In the genomic region with DNA sequence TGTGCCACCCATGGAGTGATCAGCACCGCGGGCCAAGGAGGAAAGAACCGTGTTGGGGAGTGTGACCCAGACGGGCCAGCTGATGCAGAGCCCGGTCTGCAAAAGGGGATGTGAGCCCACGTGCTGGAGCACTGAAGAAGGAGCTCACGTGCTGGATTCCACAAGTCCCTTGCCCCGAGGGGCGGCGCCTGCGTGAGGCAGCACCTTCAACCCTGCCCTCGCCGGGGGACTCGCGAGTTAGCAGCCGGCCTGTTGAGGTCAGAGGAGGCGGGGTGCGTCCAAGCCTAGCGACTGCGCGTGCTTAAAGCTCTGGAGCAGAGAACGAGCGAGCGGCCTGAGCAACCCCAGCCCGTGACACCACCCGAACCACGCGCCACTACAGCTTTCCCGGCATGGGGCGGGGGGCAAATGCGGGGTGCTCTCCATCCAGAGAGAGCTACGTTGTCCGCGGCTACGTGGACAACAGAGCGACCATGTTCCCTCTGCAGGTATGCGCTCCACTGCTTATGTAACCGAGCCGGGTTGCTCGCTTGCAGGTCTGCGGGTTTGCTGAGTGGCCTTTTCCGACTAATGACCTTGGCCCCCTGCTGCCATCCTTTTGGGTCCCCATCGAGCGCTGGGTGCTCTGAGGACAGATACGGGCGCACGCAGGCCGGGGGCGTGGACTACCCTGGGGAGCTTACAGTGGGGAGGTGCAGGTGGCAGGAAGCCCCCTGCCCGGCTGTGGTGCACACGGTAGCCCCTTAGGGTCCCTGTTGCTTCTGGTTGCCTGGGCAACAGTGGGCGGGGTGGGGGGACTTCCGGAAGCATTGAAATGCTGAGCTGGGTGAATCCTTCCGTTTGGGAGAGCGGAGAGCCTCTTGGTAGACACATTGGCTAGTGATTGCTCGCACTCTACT, we compare ENCODE assay signal across 8 mouse cellular contexts. TPM values are rescaled to one million over a fixed set of nuclear protein-coding genes. Genes with fewer than 3 reads are reported as not detected.
DNase-seq lines count a peak whose midpoint lies in the region; ATAC-seq and TF ChIP-seq lines count a peak whose summit lies in the region.

No protein-coding gene starts in this region.

- H3K36me3 ChIP-seq in embryonic facial prominence, embryonic 13.5 days: no peaks in the 10 kb centered on the region
- H3K36me3 ChIP-seq in heart, embryonic 12.5 days: no peaks in the 10 kb centered on the region
- H3K36me3 ChIP-seq in kidney, embryonic 15.5 days: no peaks in the 10 kb centered on the region
- no peaks in the 10 kb centered on the region for H3K36me3 ChIP-seq in lung, embryonic 14.5 days (ENCODE audit: insufficient read depth)
- no peaks in the 10 kb centered on the region for H3K36me3 ChIP-seq in neural tube, embryonic 15.5 days

- TF ChIP-seq CTCF in lung, embryonic 14.5 days (IDR thresholded peaks at IDR 0.05; ENCODE audit: low read depth): no peak

- H3K9me3 ChIP-seq in embryonic facial prominence, embryonic 13.5 days: no peaks in the 10 kb centered on the region
- no peaks in the 10 kb centered on the region for H3K9me3 ChIP-seq in heart, embryonic 12.5 days (replicated peaks)
- no peaks in the 10 kb centered on the region for H3K9me3 ChIP-seq in kidney, embryonic 15.5 days (replicated peaks)
- H3K9me3 ChIP-seq in lung, embryonic 14.5 days (ENCODE audit: low read depth, low read length): no peaks in the 10 kb centered on the region
- no peaks in the 10 kb centered on the region for H3K9me3 ChIP-seq in neural tube, embryonic 15.5 days (replicated peaks)

- H3K4me2 ChIP-seq in embryonic facial prominence, embryonic 13.5 days: peak overlapping the region; percentile 98
- peak overlapping the region; percentile 83 for H3K4me2 ChIP-seq in heart, embryonic 12.5 days
- H3K4me2 ChIP-seq in kidney, embryonic 15.5 days: peak overlapping the region; percentile 93
- peak overlapping the region; percentile 97 for H3K4me2 ChIP-seq in lung, embryonic 14.5 days
- H3K4me2 ChIP-seq in neural tube, embryonic 15.5 days: peak overlapping the region; percentile 98

- peaks cover 47% of the 10 kb centered on the region for H3K4me1 ChIP-seq in embryonic facial prominence, embryonic 13.5 days
- peaks cover 46% of the 10 kb centered on the region for H3K4me1 ChIP-seq in heart, embryonic 12.5 days (replicated peaks)
- H3K4me1 ChIP-seq in kidney, embryonic 15.5 days: peaks cover 45% of the 10 kb centered on the region
- peaks cover 13% of the 10 kb centered on the region for H3K4me1 ChIP-seq in lung, embryonic 14.5 days (ENCODE audit: insufficient read depth)
- peaks cover 42% of the 10 kb centered on the region for H3K4me1 ChIP-seq in neural tube, embryonic 15.5 days

- H3K27ac ChIP-seq in embryonic facial prominence, embryonic 13.5 days: no peak overlapping the region
- H3K27ac ChIP-seq in heart, embryonic 12.5 days (ENCODE audit: poor library complexity, severe bottlenecking): no peak overlapping the region
- 0 out of 2 replicates have a peak overlapping the region, but pooled peaks have one; percentile 14 for H3K27ac ChIP-seq in kidney, embryonic 15.5 days
- H3K27ac ChIP-seq in lung, embryonic 14.5 days (ENCODE audit: low read depth): no peak overlapping the region
- peak overlapping the region; percentile 77 for H3K27ac ChIP-seq in neural tube, embryonic 15.5 days (replicated peaks)

- H3K4me3 ChIP-seq in embryonic facial prominence, embryonic 13.5 days: peak overlapping the region; percentile 53
- H3K4me3 ChIP-seq in heart, embryonic 12.5 days: peak overlapping the region; percentile 56
- peak overlapping the region; percentile 51 for H3K4me3 ChIP-seq in kidney, embryonic 15.5 days (replicated peaks)
- H3K4me3 ChIP-seq in lung, embryonic 14.5 days (ENCODE audit: low read depth, low read length): peak overlapping the region; percentile 36
- peak overlapping the region; percentile 60 for H3K4me3 ChIP-seq in neural tube, embryonic 15.5 days (replicated peaks)

- 0 out of 2 replicates have a peak, but pooled peaks have one; percentile 34 for ATAC-seq in embryonic facial prominence, embryonic 13.5 days (ENCODE audit: insufficient number of reproducible peaks, insufficient read depth, low FRiP score, low TSS enrichment, low read depth)
- ATAC-seq in heart, embryonic 12.5 days (ENCODE audit: insufficient number of reproducible peaks, low FRiP score): peak; percentile 84
- peak; percentile 60 for ATAC-seq in kidney, embryonic 15.5 days (replicated peaks; ENCODE audit: low FRiP score)
- peak; percentile 56 for ATAC-seq in lung, embryonic 14.5 days (ENCODE audit: insufficient read depth)
- peak; percentile 68 for ATAC-seq in neural tube, embryonic 15.5 days (ENCODE audit: low FRiP score)

- peaks cover 17% of the 10 kb centered on the region for H3K27me3 ChIP-seq in embryonic facial prominence, embryonic 13.5 days
- H3K27me3 ChIP-seq in heart, embryonic 12.5 days (replicated peaks): peaks cover 21% of the 10 kb centered on the region
- H3K27me3 ChIP-seq in kidney, embryonic 15.5 days: peaks cover 13% of the 10 kb centered on the region
- H3K27me3 ChIP-seq in lung, embryonic 14.5 days (ENCODE audit: insufficient read depth, low read length): peaks cover 12% of the 10 kb centered on the region; the same call in 1 of the 2 replicates
- peaks cover 5% of the 10 kb centered on the region for H3K27me3 ChIP-seq in neural tube, embryonic 15.5 days (replicated peaks)

- DNase-seq in CD4-positive helper T cell, adult 2 months (ENCODE audit: low read depth, low spot score): peak; percentile 45
- DNase-seq in adrenal gland, postnatal 10 days: peak; percentile 87
- DNase-seq in lung, embryonic 14.5 days: peak; percentile 70
- peak; percentile 86 for DNase-seq in thymus, postnatal 4 days

- peak overlapping the region; percentile 66 for H3K9ac ChIP-seq in embryonic facial prominence, embryonic 13.5 days
- peak overlapping the region; percentile 59 for H3K9ac ChIP-seq in heart, embryonic 12.5 days
- peak overlapping the region; percentile 55 for H3K9ac ChIP-seq in kidney, embryonic 15.5 days
- peak overlapping the region; percentile 10; the same call in 1 of the 2 replicates for H3K9ac ChIP-seq in lung, embryonic 14.5 days
- H3K9ac ChIP-seq in neural tube, embryonic 15.5 days (replicated peaks): peak overlapping the region; percentile 59

- under 1% methylated on average over 56 of the region's 56 CpGs for WGBS in embryonic facial prominence, embryonic 13.5 days
- 1% methylated on average over 56 of the region's 56 CpGs for WGBS in heart, embryonic 12.5 days
- 1% methylated on average over 56 of the region's 56 CpGs for WGBS in kidney, embryonic 15.5 days
- WGBS in lung, embryonic 14.5 days: 2% methylated on average over 56 of the region's 56 CpGs
- WGBS in neural tube, embryonic 15.5 days: under 1% methylated on average over 56 of the region's 56 CpGs

RNA-seq across cellular contexts. Expression of gene Notch3, which starts 52.9 kb away (rescaled TPM):
- 10 to 100 TPM; 24.9 to 31.7 TPM for total RNA-seq in adrenal gland, postnatal 10 days (2021)
- polyA plus RNA-seq in embryonic facial prominence, embryonic 13.5 days (2015; fragmentation: Nextera tagmentation; extraction: Ambion mirVana): 16.1 and 16.8 TPM in 2 replicates
- polyA plus RNA-seq in heart, embryonic 12.5 days (2016; fragmentation: Nextera tagmentation; extraction: Ambion mirVana): 8.0 and 10.6 TPM in 2 replicates
- polyA plus RNA-seq in kidney, embryonic 15.5 days (2015; fragmentation: Nextera tagmentation; extraction: Ambion mirVana): 11.9 and 14.9 TPM in 2 replicates
- 19.4 and 21.7 TPM in 2 replicates for polyA plus RNA-seq in lung, embryonic 14.5 days (2014; fragmentation: Nextera tagmentation; extraction: Ambion mirVana)
- 6.1 and 9.2 TPM in 2 replicates for polyA plus RNA-seq in neural tube, embryonic 15.5 days (2015; fragmentation: Nextera tagmentation; extraction: Ambion mirVana)

Comparison
In these comparisons a context has a peak if more than half of its experiments do, and no peak if none do; other contexts are left out.
1. ATAC-seq: peak in every context shown above with its lines; median percentile 84 in heart, embryonic 12.5 days; 68 in neural tube, embryonic 15.5 days; 60 in kidney, embryonic 15.5 days; 56 in lung, embryonic 14.5 days; 34 in embryonic facial prominence, embryonic 13.5 days.
2. H3K27ac ChIP-seq: peak in kidney, embryonic 15.5 days (single experiment) and neural tube, embryonic 15.5 days (single experiment); none in embryonic facial prominence, embryonic 13.5 days (single experiment), heart, embryonic 12.5 days (single experiment) and lung, embryonic 14.5 days (single experiment).
3. H3K9ac ChIP-seq: peak in every context shown above with its lines; median percentile 66 in embryonic facial prominence, embryonic 13.5 days; 59 in heart, embryonic 12.5 days; 59 in neural tube, embryonic 15.5 days; 55 in kidney, embryonic 15.5 days; 10 in lung, embryonic 14.5 days.
4. Peak in every context shown above with its lines, with median percentiles within 50 percentile points of each other: DNase-seq, H3K4me2 ChIP-seq and H3K4me3 ChIP-seq.